Mouse (Mus musculus) retina, postnatal 7 days (tissue): ENCODE results near the gene Dnase2a.

Experiments
- DNase-seq: peaks from one replicate; pipeline ENCODE4 v3.0.0-alpha.2; 2012; ENCODE audit warnings: low read depth, low spot score

Dnase2a gene

DNA sequence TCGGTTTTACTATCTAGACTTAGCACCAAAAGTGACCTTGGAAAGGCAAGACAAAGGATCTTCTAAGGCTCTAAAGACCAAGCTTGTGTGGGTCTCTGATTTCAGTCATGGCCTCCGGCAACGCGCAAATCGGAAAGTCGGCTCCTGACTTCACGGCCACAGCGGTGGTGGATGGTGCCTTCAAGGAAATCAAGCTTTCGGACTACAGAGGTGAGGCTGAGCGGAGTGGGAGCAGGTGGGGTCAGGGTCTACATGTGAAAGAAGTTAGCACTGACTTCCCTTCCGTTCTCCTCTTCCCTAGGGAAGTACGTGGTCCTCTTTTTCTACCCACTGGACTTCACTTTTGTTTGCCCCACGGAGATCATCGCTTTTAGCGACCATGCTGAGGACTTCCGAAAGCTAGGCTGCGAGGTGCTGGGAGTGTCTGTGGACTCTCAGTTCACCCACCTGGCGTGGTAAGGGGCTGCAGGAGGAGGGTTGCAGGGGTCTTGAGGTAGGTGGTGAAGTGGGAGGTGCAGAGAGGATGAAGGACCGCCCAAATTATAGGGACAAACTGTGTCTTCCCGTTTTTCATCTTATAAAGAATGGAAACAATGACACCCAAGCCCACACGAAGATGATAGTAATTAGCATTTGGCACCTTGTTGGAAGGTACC is 61.9 kb downstream of the Dnase2a start:
- DNase-seq, result no peak

DNA sequence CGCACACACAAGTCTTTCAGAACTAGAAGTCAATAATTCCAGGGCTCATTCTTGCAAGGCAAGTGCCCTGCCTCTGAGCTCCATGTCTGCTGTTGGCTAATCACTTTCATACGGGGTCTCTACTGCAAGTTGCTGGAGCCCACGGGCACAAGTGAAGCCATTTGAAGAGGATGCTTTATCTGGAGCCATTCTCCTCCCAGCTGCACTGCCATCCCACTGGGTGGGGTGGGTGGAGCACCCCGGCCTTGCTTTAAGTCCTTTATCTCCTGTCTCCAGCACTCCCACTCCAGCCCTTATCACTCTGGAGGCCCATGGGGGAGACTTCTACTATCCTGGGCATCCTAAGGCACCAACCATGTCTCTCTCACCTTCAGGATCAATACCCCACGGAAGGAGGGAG is 62.6 kb downstream of the Dnase2a start:
- no peak for DNase-seq
